Mouse (Mus musculus) CH12.LX (cell line): Measurements from ENCODE around the gene Gm17324.
"Not testable (repeated sequence)": the region's sequence is repeated elsewhere in the genome, so short reads cannot be mapped to it uniquely, and the experiment has no call there.

ENCODE experiments used
- BHLHE40 ChIP-seq: IDR thresholded peaks from 2 replicates; pipeline ENCODE4 v1.6.1; 2011; ENCODE audit warnings: mild to moderate bottlenecking, low read depth, low read length, improper control_type of control experiment
- CHD1 ChIP-seq: IDR thresholded peaks from 2 replicates; pipeline ENCODE4 v1.6.1; 2012; ENCODE audit warnings: low read depth, low read length, improper control_type of control experiment, inconsistent platforms
- CHD2 ChIP-seq: IDR thresholded peaks from 2 replicates; pipeline ENCODE4 v1.6.1; 2011; ENCODE audit warnings: low read length, improper control_type of control experiment
- CTCF ChIP-seq, 2 experiments: IDR thresholded peaks in 1 of 2; conservative IDR thresholded peaks in 1 of 2; 2 replicates each; pipeline ENCODE4 v1.5.1; 2011 to 2012; ENCODE audit warnings: low read depth in 2 of 2, low read length in 2 of 2, improper control_type of control experiment in 1 of 2, inconsistent platforms in 1 of 2, mild to moderate bottlenecking in 1 of 2, moderate library complexity in 1 of 2
- ELF1 ChIP-seq: IDR thresholded peaks from 2 replicates; pipeline ENCODE4 v1.6.1; 2014; ENCODE audit warnings: low read depth, mild to moderate bottlenecking, inconsistent platforms, low read length, improper control_type of control experiment
- MAX ChIP-seq: IDR thresholded peaks from 2 replicates; pipeline ENCODE4 v1.6.1; 2011; ENCODE audit warnings: low read length, improper control_type of control experiment
- MAZ ChIP-seq: IDR thresholded peaks from 2 replicates; pipeline ENCODE4 v1.6.1; 2012; ENCODE audit warnings: low read depth, mild to moderate bottlenecking, inconsistent platforms, low read length, improper control_type of control experiment, moderate library complexity
- PAX5 ChIP-seq: IDR thresholded peaks from 2 replicates; pipeline ENCODE4 v1.6.1; 2012; ENCODE audit warnings: low read length, inconsistent platforms, mixed read lengths
- POLR2A ChIP-seq: IDR thresholded peaks from 2 replicates; pipeline ENCODE4 v1.6.1; 2011; ENCODE audit warnings: low read depth, mild to moderate bottlenecking, improper control_type of control experiment, low read length
- POLR2AphosphoS2 ChIP-seq: IDR thresholded peaks from 2 replicates; pipeline ENCODE4 v1.6.1; 2011; ENCODE audit warnings: low read depth, low read length, improper control_type of control experiment
- USF2 ChIP-seq: conservative IDR thresholded peaks from 2 replicates; pipeline ENCODE4 v1.6.1; 2011; ENCODE audit warnings: low read depth, low read length, improper control_type of control experiment
- ZC3H11A ChIP-seq: IDR thresholded peaks from 2 replicates; pipeline ENCODE4 v1.6.1; 2012; ENCODE audit warnings: low read depth, mild to moderate bottlenecking, inconsistent platforms, low read length, improper control_type of control experiment

DNA sequence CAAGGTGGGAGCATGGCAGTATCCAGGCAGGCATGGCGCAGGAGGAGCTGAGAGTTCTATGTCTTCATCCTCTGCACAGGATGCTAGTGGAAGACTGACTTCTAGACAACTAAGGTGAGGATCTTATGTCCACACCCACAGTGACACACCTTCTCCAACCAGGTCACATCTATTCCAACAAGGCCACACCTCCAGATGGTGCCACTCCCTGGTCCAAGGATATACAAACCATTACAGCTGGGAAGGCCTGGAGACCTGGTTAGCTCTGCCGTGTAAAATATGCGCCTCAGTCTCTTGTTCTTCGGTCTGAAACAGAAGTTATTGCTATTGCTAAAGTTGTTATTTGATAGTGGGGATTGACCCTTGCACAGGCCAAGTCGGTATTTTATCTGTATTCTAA lies 39.4 kb upstream of the Gm17324 start:
- TF ChIP-seq PAX5; CTCF (conservative IDR thresholded peaks at IDR 0.05 in 1 of 2, IDR thresholded peaks at IDR 0.05 in 1 of 2; ENCODE audit: low read depth in 2 of 2, low read length in 2 of 2); BHLHE40; ELF1; MAZ; ZC3H11A; CHD1; POLR2A; POLR2AphosphoS2; USF2; CHD2: not testable (repeated sequence)
- 0 out of 2 replicates have a peak, but pooled peaks have one; percentile 9 for TF ChIP-seq MAX
